Mouse (Mus musculus) E14TG2a.4 (cell line): Measurements from ENCODE around the gene Kif11.

Experiments used
- CTCF ChIP-seq: conservative IDR thresholded peaks from 2 replicates; pipeline ENCODE4 v1.5.1; 2014; ENCODE audit warnings: low read length
- POU5F1 ChIP-seq: IDR thresholded peaks from 2 replicates; pipeline ENCODE4 v1.6.1; 2014; ENCODE audit warnings: low read length, borderline replicate concordance

DNA sequence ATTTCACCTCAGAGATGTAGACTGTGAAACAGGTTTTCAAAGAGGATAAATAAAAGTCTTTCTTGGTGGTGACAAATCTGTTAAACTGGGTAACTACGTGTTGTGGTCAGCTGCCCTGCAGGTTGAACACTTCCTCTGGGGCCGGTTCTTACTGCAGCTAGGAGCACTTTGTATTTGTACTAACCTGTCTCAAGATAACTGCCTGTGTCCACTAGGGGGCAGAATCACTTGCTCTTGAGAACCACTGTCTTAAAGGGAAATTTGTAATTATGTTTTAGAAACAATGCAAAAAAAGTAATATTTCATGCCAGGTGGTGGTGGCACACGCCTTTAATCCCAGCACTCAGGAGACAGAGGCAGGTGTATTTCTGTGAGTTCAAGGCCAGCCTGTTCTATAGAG, 43.4 kb downstream of the Kif11 start:
- TF ChIP-seq CTCF = peak; percentile 74
- no peak for TF ChIP-seq POU5F1
